Mouse (Mus musculus): ENCODE measurements around the gene Trim31.
A peak's percentile ranks its signal among the peaks of the same experiment; 100 is the strongest.

The Trim31 gene

DNA sequence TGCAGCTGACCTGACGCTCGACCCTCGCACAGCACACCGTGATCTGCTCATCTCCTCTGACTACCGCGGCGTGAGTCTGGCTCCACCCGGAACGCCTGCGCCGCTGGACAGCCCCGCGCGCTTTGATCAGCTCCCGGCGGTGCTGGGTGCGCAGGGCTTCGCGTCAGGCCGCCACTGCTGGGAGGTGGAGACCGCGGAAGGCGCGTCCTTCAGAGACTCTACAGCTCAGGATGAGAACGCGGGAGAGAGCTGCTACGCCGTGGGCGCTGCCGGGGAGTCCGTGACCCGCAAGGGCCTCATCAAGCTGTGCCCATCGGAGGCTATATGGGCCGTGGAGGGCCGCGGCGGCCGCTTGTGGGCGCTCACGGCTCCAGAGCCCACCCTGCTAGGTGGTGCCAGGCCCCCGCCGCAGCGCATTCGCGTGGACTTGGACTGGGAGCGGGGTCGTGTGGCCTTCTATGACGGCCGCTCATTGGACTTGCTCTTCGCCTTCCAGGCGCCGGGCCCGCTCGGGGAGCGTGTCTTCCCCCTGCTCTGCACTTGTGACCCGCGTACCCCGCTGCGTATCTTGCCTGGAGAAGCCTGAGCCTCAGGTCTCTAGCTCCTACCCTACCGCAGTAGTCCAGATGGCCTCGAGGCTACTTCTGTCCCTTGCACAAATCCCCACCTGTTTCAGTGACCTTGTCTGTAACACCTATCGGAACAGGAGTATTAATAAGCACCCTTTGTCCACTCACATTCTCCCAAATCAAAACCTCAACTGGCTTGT lies 49.3 kb downstream of the Trim31 start:
- peak; percentile 41 for DNase-seq

- no peak for DNase-seq
Observed at GRCm38 (mm10) chr17:36948286-36948685, 50.4 kb downstream of the Trim31 start.

DNA sequence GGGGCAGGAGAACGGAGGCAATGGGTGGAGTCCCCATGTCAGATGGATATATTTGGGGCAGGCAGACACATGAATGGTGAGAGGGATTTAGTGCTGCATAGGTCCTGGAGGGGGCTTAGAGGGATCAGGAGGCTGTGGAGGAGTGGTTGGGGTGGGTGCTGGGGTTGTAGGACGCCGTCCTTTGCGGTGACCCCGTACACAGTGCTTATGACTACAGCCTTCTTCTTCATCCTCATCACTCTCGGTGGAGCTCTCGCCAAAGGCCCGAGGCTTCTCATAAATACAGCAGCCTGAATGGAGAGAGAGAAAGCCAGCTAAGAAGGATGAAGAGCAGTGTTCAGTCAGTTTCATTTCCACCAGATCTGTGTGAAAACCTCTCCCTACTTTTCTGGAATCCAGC lies 51.3 kb downstream of the Trim31 start:
- DNase-seq, result no peak

DNA sequence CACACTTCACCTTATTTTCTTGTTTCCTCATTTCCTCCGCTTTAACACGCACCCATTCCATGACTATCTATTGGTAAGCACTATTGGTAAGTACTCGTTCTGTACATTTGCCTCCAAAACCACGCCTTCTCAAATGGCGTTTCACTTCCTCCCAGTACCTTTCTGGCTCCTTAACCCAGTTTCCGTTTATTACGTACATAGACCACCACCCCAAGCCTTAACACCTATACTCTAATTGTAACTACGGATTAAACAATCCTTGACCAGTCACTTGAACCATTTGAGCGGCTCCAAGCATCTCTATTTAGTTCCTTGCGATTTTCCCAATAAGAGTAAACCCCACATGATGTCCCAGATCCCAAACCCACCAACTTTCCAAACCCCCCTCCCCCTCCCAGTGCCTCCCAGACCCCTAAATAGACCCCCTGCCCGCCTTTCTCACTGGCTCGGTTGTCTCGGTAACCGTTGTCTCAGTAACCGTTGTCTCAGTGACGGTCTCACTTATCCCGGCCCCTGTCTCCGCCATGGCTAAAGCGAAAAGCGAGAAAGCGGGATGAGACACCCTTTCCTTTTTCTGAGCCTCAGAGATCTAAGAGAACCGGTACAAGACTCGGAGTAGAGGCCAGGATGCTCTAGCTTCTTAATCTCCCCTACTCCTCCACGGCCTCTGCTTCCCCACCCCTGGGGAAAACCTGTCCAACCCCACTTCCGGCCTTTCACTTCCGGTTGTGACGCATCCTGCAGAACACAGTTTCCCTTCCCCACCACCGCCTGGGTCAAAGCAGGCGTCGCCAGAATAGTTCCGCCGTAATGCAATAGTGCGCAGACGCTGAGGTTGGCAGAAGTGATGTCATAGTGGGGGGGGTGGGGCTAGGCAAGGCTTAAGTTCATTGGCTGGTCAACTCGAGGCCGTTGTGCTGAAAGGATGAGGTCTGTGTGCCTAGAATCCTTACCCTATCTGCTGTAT lies 53.3 kb downstream of the Trim31 start, which contains the start of gene Ppp1r11:
Ppp1r11 (minus strand) TSS at position 761 of the 967 bp plus-strand sequence.
- DNase-seq, result peak; percentile 96

- DNase-seq, result no peak
Observed at GRCm38 (mm10) chr17:36952631-36953030, 54.7 kb downstream of the Trim31 start.

DNA sequence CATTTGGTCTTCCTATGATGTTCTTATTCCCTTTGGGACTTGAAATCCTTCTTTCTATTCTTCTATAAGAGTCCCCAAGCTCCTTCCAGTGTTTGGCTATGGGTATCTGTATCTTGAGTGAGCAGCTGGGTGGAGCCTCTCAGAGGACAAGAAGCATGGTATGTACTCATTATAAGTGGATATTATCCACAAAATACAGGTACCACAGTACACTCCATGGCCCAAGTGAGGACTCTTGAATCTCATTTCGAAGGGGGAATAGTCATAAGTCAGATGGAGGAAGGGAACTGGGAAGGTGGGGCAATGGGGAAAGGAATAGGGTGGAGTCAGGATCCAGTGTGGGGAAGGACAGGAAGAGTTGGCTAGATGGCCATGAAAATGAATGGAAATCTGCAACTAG lies 55.1 kb downstream of the Trim31 start:
- DNase-seq, result no peak

DNA sequence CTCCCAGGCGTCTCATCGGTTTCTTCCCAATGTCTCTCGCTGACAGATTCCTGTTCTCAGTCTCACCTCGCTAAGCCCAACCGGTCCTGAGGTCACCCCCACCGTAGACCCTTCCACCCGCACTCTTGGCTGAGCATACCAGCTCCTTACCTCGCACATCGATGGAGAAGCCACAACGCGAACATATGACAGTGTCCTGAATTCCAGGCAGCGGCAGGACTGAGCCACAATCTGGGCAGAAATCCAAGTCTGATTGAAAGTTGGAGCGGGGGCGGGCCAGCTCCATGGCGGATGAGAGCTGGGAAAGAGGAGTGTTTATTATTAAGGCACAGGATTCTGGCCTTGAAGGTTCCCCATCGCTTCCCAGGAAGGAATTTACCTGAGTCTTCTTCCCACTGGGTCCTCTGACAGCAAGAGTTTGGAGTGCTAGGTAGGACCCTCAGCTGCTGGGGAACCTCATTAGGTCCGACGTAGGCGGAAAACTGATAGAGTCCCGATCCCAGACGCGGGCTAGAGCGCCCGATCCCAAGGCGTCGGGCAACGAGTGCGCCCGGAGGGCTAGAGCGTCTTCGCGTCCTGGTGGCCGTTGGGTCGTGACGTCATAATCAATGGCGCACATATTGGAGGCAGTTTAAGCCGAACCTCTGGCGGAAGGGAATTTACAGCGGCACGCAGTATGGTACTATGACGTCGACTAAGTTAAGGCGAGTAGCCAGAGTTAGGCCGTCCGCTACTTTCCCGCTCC lies 60.3 kb downstream of the Trim31 start, which contains the start of the genes Znrd1 and Znrd1as:
Znrd1 (minus strand) TSS at position 561 of the 745 bp plus-strand sequence.
Znrd1as (plus strand) TSS at position 594 of the 745 bp plus-strand sequence.
- DNase-seq, result peak; percentile 94

DNA sequence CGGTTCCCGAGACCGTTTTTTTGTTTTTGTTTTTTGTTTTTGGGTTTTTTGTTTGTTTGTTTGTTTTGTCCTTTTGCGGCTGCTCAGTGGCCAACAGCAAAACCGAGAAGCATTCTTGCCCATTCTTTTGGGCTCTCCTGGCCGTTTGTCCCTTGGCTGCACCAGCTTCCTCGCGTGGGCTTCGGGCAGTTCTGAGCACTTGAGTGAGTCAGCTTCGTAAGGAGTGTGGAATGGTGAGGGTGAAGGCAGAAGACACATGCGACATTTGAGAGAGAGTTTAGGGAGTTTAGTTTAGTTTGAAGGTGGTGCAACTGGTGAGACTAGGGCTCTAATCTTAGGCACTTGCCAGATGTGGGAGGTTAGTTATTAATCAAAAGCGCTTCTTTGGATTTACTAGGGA lies 61.0 kb downstream of the Trim31 start:
- DNase-seq, result no peak
